Mouse (Mus musculus) ES-Bruce4 (cell line): ENCODE measurements around the gene Uqcrfs1. TPM values are rescaled to one million over a fixed set of nuclear protein-coding genes. Genes with fewer than 3 reads are reported as not detected.
A peak's percentile ranks its signal among the peaks of the same experiment; 100 is the strongest.

ENCODE experiments used
- H3K27ac ChIP-seq: 2 replicates; pipeline ENCODE4 v1.5.1; 2012; ENCODE audit warnings: low read length, inconsistent platforms; ENCODE audit not compliant: insufficient read depth
- H3K27me3 ChIP-seq: 2 replicates; pipeline ENCODE4 v1.6.1; 2012; ENCODE audit warnings: mild to moderate bottlenecking, low read length, inconsistent platforms; ENCODE audit not compliant: control insufficient read depth, poor library complexity, insufficient read depth, severe bottlenecking
- H3K36me3 ChIP-seq: 2 replicates; pipeline ENCODE4 v1.6.1; 2012; ENCODE audit warnings: inconsistent platforms, mild to moderate bottlenecking, low read length, moderate library complexity; ENCODE audit not compliant: control insufficient read depth, poor library complexity, insufficient read depth, severe bottlenecking
- H3K4me1 ChIP-seq: one replicate; pipeline ENCODE4 v1.8.1; 2011; ENCODE audit warnings: low read length; ENCODE audit not compliant: control insufficient read depth, insufficient read depth
- H3K4me3 ChIP-seq: 2 replicates; pipeline ENCODE4 v1.5.1; 2011; ENCODE audit warnings: low read depth, mild to moderate bottlenecking, low read length
- H3K9ac ChIP-seq: 2 replicates; pipeline ENCODE4 v1.6.1; 2012; ENCODE audit warnings: low read depth, mild to moderate bottlenecking, inconsistent platforms; ENCODE audit not compliant: poor library complexity, severe bottlenecking
- H3K9me3 ChIP-seq: replicated peaks from 2 replicates; pipeline ENCODE4 v1.6.1; 2012; ENCODE audit warnings: mild to moderate bottlenecking, low read length, inconsistent platforms; ENCODE audit not compliant: control insufficient read depth, poor library complexity, insufficient read depth, severe bottlenecking
- CTCF ChIP-seq: IDR thresholded peaks from one replicate; pipeline ENCODE4 v1.8.1; 2011; ENCODE audit warnings: low read depth, low read length
- EP300 ChIP-seq: IDR thresholded peaks from 2 replicates; pipeline ENCODE4 v1.6.1; 2011; ENCODE audit warnings: low read depth, low read length; ENCODE audit not compliant: insufficient read depth
- POLR2A ChIP-seq: IDR thresholded peaks from one replicate; pipeline ENCODE4 v1.8.1; 2011; ENCODE audit warnings: low read length; ENCODE audit not compliant: insufficient read depth
- polyA plus RNA-seq: library from polyadenylated mRNA; stranded (reverse); fragments of >200 nt; gene quantifications from 2 replicates; pipeline ENCODE4 v1.2.4, GENCODE M21; 2011; ENCODE audit warnings: low read depth; ENCODE audit not compliant: missing spikeins, insufficient read depth, insufficient read length

Uqcrfs1 gene
- polyA plus RNA-seq, result 104 and 105 TPM in 2 replicates

DNA sequence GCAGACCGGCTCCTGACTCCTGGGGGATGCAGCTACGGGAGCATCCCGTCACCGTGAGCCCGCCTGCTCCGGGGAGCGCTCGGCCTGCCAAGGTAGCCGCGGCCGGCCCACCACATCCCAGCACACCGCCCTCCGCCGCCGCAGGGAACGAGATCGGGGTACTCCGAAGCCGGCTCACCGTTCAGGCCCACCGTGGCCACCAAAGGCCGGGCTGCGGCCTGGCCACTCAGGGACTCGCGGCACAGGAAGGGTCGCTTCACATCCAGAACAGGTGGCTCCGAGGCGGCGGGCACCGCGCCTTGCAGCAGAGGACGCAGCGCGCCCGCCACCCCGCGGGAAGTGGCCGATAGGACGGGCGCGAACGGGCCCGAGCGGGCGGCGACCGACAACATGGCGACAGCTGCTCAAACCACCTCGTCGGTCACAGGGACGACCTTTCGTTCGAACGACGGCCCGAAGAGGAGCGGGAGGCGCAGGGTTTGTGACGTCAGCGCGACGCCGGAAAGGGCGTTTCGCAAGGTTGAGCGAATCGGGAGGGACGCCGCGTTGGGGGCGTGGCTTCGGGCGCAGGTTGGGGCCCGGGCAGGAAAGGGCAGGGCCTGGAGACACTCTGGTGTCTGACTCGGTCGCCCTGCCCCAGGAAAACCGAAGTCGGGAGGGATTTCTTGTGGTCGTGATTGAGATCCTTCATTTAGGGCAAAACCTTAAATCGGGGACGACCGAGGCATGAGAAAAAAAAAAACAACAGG lies at the start of gene Uqcrfs1:
Gene Uqcrfs1 (minus strand): TSS at position 507 of the 749 bp plus-strand sequence.
- TF ChIP-seq POLR2A (peak; percentile 80), CTCF (no peak)
- Histone ChIP-seq H3K9ac (peak within 1 kb of the TSS; percentile 87), H3K9me3 (no peaks in the 10 kb centered on the region), H3K27me3 (no peaks in the 10 kb centered on the region), H3K4me3 (peak within 1 kb of the TSS; percentile 96), H3K27ac (no peak within 1 kb of the TSS), H3K36me3 (peaks cover 8% of the 10 kb centered on the region), H3K4me1 (no peaks in the 10 kb centered on the region)

DNA sequence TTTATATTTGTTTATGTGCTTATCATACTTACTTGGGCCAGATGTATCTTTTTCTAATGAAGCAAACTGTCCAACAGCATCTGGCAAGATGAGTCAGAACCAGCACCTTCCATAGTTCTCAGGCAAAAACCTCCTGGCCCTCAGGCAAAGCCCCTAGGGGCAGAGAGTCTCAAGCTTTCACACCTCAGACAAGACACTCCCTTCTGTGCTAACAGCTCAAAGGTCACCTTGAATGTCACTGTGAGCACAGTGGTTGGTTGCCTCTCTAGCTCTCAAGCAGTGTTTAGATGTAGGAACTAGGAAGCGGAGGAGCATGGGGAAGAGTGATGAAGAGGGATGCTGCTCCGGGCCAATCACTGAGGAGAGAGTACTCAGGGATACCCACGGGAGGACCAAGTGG lies 40.6 kb upstream of the Uqcrfs1 start:
- Histone ChIP-seq H3K27ac (no peak overlapping the region), H3K4me3 (no peak overlapping the region), H3K4me1 (peaks cover 2% of the 10 kb centered on the region), H3K27me3 (no peaks in the 10 kb centered on the region), H3K9ac (no peak overlapping the region), H3K36me3 (no peaks in the 10 kb centered on the region), H3K9me3 (no peaks in the 10 kb centered on the region)
- no peak for TF ChIP-seq CTCF
- no peak for TF ChIP-seq EP300
- no peak for TF ChIP-seq POLR2A

DNA sequence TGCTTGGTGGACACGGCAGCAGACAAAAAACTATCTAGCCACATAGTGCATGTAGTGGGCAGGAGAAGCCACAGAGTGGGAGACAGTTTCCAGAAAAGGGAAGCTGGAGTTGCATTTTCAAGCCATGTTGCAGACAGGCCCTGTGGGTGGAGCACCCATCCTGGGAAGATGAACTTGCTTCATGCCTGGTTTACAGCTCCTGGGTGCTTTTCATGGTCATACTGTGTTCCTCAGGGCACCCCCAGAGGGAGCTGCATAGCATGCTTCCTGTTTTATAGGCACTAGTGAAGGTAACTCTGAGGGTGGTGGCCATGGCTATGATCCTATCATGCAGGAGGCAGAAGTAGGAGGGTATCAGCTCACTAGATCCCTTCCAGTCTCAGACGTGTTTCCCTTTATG lies 37.4 kb upstream of the Uqcrfs1 start:
- Histone ChIP-seq H3K4me1 (peaks cover 2% of the 10 kb centered on the region), H3K27ac (no peak overlapping the region), H3K9ac (no peak overlapping the region), H3K27me3 (no peaks in the 10 kb centered on the region), H3K4me3 (no peak overlapping the region), H3K36me3 (no peaks in the 10 kb centered on the region), H3K9me3 (no peaks in the 10 kb centered on the region)
- TF ChIP-seq CTCF (no peak), EP300 (no peak), POLR2A (no peak)

DNA sequence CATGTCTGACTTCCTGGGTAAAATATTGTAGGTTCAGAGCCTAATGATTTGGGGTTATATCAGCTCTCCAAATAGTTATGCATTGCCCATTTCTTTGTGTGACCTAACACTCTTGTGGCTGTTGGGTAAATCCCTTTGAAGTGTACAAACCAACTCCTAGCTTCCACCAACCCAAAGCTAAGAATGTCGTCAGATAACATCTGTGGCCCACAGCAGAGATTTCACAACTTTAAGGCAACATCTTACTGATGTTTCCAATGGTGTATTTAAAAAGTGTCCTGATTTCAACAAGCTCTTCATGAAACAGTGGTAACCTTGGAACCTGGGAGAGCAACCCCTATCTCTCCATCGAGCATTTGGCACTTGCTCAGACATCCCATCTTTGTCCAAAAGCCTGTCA lies 33.6 kb upstream of the Uqcrfs1 start:
- TF ChIP-seq POLR2A (no peak), CTCF (no peak), EP300 (no peak)
- H3K27me3 ChIP-seq, result no peaks in the 10 kb centered on the region
- H3K27ac ChIP-seq, result no peak overlapping the region
- H3K36me3 ChIP-seq, result no peaks in the 10 kb centered on the region
- no peaks in the 10 kb centered on the region for H3K4me1 ChIP-seq
- H3K4me3 ChIP-seq, result no peak overlapping the region
- H3K9me3 ChIP-seq, result no peaks in the 10 kb centered on the region
- H3K9ac ChIP-seq, result no peak overlapping the region

DNA sequence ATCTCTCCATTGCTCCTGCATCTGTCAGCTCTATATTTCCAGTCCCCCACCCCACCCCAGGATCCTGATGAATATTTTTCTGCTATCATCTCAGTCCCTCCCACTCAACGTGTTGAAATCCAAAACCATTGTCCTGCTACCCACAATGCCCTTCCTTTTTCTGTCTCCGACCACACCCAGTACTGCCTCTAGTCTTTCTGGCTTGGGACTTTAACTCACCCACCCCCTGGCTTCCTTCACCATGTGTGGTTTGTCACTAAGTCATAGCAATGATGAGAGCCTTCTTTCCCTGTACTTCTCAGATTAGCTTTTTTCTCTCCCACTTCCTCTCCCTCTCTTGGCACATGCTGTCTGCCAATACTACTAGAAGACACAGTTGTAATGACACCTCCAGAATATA lies 31.7 kb upstream of the Uqcrfs1 start:
- no peaks in the 10 kb centered on the region for H3K27me3 ChIP-seq
- H3K36me3 ChIP-seq, result no peaks in the 10 kb centered on the region
- no peak overlapping the region for H3K4me3 ChIP-seq
- H3K9me3 ChIP-seq, result no peaks in the 10 kb centered on the region
- no peak overlapping the region for H3K9ac ChIP-seq
- TF ChIP-seq CTCF (no peak), EP300 (no peak), POLR2A (no peak)
- no peak overlapping the region for H3K27ac ChIP-seq
- no peaks in the 10 kb centered on the region for H3K4me1 ChIP-seq

DNA sequence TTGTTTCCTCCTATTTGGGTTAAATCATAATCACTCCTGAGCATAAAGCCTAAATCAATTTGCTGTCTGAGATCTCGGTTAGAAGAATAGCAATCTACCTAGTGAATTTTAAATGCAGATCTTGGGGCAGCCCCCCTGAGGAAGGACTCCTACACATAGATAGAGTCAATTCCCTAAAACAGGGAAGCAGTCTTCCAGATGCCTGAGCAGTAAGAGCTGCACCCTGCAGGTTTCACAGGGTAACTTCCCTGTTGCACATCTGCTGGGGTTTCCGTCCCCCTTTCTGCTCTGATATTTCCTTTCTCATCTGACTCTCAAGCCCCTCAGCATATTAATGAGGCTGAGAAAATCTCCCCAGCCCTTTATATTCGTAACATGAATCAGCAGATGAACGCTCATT lies 27.8 kb upstream of the Uqcrfs1 start:
- no peak overlapping the region for H3K9ac ChIP-seq
- H3K27ac ChIP-seq, result no peak overlapping the region
- TF ChIP-seq CTCF (no peak), EP300 (no peak), POLR2A (no peak)
- no peaks in the 10 kb centered on the region for H3K9me3 ChIP-seq
- no peaks in the 10 kb centered on the region for H3K4me1 ChIP-seq
- H3K4me3 ChIP-seq, result no peak overlapping the region
- no peaks in the 10 kb centered on the region for H3K27me3 ChIP-seq
- H3K36me3 ChIP-seq, result no peaks in the 10 kb centered on the region
